Mouse (Mus musculus): Measurements from ENCODE around the gene Myh13.

DNA sequence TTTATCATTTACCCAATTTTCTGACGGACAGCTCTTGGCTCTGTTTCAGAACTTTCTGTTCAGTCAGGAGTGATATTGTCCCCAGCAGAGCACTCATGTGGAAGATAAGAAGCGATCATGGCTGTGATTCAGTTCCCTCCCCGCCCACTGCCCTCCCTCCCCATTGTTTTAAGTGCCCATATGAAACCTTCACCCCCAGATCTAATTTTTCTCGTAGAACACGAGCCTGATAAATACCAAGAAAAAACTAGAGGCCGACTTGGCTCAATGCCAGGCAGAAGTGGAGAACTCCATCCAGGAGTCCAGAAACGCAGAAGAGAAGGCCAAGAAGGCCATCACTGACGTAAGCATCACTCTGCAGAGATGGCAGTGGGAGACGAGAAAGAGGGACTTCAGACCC, 45.5 kb downstream of the Myh13 start:
- no peak for TF ChIP-seq CTCF (IDR thresholded peaks at IDR 0.05)
- no peak for TF ChIP-seq POLR2A (IDR thresholded peaks at IDR 0.05; ENCODE audit: insufficient read depth, low read depth, low read length)
